In the genomic region with DNA sequence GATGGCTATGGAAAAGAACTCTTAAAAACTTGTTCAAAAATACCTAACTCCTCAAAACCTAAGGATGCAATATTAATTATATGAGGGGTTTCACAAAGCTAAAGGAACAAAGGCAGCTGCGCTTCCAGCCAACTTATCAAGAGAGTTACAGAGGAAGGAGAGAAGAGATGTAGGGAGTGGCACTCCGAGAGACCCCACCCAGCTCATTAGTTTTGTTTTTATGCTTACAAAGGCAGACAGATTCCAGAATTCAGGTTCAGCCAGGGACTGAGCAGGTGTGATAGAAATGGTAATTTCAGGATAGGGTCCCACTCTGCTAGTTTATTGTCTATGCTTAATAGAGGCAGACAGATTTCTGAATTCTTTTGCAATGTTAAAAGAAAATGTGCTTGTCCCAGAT, we compare ENCODE assay signal across 19 mouse cellular contexts.
"Had no signal": no experiment of that assay in that cellular context is flagged by ENCODE, and none has a peak within 500 bp of the region (broad histone marks: within the 10 kb centered on the region; RNA-seq: fewer than 3 reads in every experiment).

No protein-coding gene starts in this region.

- H3K27ac ChIP-seq: lung, embryonic 15.5 days; macrophage; midbrain, embryonic 13.5 days; midbrain, embryonic 15.5 days; neural tube, embryonic 13.5 days; neural tube, embryonic 15.5 days had no signal

- H3K4me3 ChIP-seq: lung, embryonic 15.5 days; megakaryocyte, embryonic 14.5 days; midbrain, embryonic 13.5 days; midbrain, embryonic 15.5 days; neural tube, embryonic 13.5 days; neural tube, embryonic 15.5 days had no signal

- H3K27me3 ChIP-seq: lung, embryonic 15.5 days; megakaryocyte, embryonic 14.5 days; midbrain, embryonic 13.5 days; midbrain, embryonic 15.5 days; neural tube, embryonic 13.5 days; neural tube, embryonic 15.5 days had no signal

- DNase-seq: liver, postnatal 0 days; lung, adult 2 months; lung, postnatal 14 days; lung, postnatal 36 days; retina, postnatal 1 day; right cerebral cortex, adult 18-20 months; right cerebral cortex, postnatal 25 days; right cerebral cortex, postnatal 4 days; spleen, adult 18-20 months; thymus, adult 18-20 months; thymus, postnatal 14 days; thymus, postnatal 36 days had no signal

- H3K9ac ChIP-seq: liver, postnatal 0 days; lung, embryonic 15.5 days; midbrain, embryonic 13.5 days; midbrain, embryonic 15.5 days; neural tube, embryonic 13.5 days; neural tube, embryonic 15.5 days had no signal

- H3K4me1 ChIP-seq: lung, embryonic 15.5 days; megakaryocyte, embryonic 14.5 days; midbrain, embryonic 13.5 days; midbrain, embryonic 15.5 days; neural tube, embryonic 13.5 days; neural tube, embryonic 15.5 days had no signal

- H3K9me3 ChIP-seq: lung, embryonic 15.5 days; megakaryocyte, embryonic 14.5 days; midbrain, embryonic 13.5 days; midbrain, embryonic 15.5 days; neural tube, embryonic 13.5 days; neural tube, embryonic 15.5 days had no signal
